Mouse (Mus musculus) lung, embryonic 16.5 days (tissue): ENCODE measurements around the gene Ggt1. TPM values are rescaled to one million over a fixed set of nuclear protein-coding genes. Genes with fewer than 3 reads are reported as not detected.
A peak's percentile ranks its signal among the peaks of the same experiment; 100 is the strongest.

Experiments
- ATAC-seq: fragments of 200-750 bp; cut with Nextera tagmentation; 2 replicates; pipeline ENCODE4 v1.8.0; 2017; ENCODE audit warnings: low read depth, mild to moderate bottlenecking, moderate library complexity
- H3K27ac ChIP-seq: fragments of 300-500 bp; sonication (generic); 2 replicates; pipeline ENCODE4 v1.5.1; 2014; ENCODE audit warnings: mild to moderate bottlenecking, control low read depth, low read length
- H3K27me3 ChIP-seq: fragments of 300-500 bp; sonication (generic); 2 replicates; pipeline ENCODE4 v1.6.1; 2014; ENCODE audit warnings: low read depth, low read length, mixed read lengths; ENCODE audit not compliant: control insufficient read depth, insufficient read depth
- H3K36me3 ChIP-seq: fragments of 300-500 bp; sonication (generic); 2 replicates; pipeline ENCODE4 v1.6.1; 2014; ENCODE audit warnings: low read length; ENCODE audit not compliant: control insufficient read depth, insufficient read depth
- H3K4me1 ChIP-seq: fragments of 300-500 bp; sonication (generic); replicated peaks from 2 replicates; pipeline ENCODE4 v1.6.1; 2014; ENCODE audit warnings: low read length, mixed read lengths; ENCODE audit not compliant: control insufficient read depth, insufficient read depth
- H3K4me2 ChIP-seq: fragments of 300-500 bp; sonication (generic); 2 replicates; pipeline ENCODE4 v1.6.1; 2014; ENCODE audit warnings: low read depth, low read length, control low read depth
- H3K4me3 ChIP-seq: fragments of 300-500 bp; sonication (generic); 2 replicates; pipeline ENCODE4 v1.5.1; 2014; ENCODE audit warnings: mild to moderate bottlenecking, low read length, control low read depth
- H3K9ac ChIP-seq: fragments of 300-500 bp; sonication (generic); 2 replicates; pipeline ENCODE4 v1.6.1; 2014; ENCODE audit warnings: low read length, control low read depth
- H3K9me3 ChIP-seq: fragments of 300-500 bp; sonication (generic); 2 replicates; pipeline ENCODE4 v1.6.1; 2016; ENCODE audit warnings: low read length; ENCODE audit not compliant: control insufficient read depth
- WGBS: fragments of 180-500 bp; shearing (Covaris S2); extraction: QIAGEN DNeasy Blood & Tissue Kit; methylation state at CpG from one replicate; pipeline ENCODE4 v1.1.7; 2014; 5-methylcytosine and 5-hydroxymethylcytosine counted together
- polyA plus RNA-seq: library from polyadenylated mRNA; unstranded; fragments of >200 nt; fragmentation: Nextera tagmentation; extraction: Ambion mirVana; gene quantifications from 2 replicates; pipeline ENCODE4 v1.2.1, GENCODE M21; 2015

The Ggt1 gene
- polyA plus RNA-seq, 1 experiment from 2014 or later, result 2.3 TPM

DNA sequence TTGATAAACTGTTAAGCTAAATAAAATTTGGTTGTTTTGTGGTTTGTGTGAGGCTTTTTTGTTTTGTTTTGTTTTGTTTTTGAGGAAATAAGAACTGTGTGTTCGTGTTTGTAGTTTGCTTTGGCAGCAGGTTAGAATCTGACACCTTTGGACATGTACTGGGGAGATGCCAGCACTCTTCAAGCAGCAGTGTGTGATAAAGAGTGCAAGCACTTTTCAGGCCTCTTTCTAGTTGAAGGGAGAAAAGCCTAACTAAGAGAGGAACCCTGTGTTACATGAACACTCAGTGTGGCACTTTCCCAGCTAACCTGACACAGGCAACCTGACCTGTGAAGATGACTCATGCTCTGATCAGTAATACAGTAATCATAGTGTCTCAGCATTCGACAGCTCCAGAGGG is 26.0 kb upstream of the Ggt1 start:
- H3K36me3 ChIP-seq, result peaks cover 25% of the 10 kb centered on the region
- H3K27ac ChIP-seq, result no peak overlapping the region
- H3K9ac ChIP-seq, result no peak overlapping the region
- H3K9me3 ChIP-seq, result no peaks in the 10 kb centered on the region
- WGBS, result 57% methylated on average over 2 of the region's 2 CpGs
- H3K4me3 ChIP-seq, result no peak overlapping the region
- 0 out of 2 replicates have a peak, but pooled peaks have one; percentile 57 for ATAC-seq
- H3K4me1 ChIP-seq, result no peaks in the 10 kb centered on the region
- H3K27me3 ChIP-seq, result no peaks in the 10 kb centered on the region
- H3K4me2 ChIP-seq, result no peak overlapping the region

DNA sequence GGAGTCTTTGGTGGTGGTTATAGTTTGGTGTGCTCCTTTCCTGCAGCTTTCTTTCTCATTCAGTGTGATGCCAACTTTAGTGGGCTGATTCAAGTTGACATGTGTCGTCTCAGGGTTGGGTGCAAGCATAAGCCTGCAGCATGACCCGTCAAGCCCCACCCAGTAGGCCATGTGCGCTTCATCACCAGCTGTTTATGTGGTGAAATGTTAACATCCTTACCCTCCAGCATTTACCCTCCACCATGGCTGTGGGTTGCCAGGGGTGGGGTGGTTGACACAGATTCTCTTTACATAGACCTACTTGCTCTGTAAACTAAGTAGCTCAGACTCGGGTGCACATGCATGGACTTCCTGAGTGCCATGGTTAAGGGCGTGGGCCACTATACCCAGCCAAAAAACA is 25.3 kb upstream of the Ggt1 start:
- H3K4me1 ChIP-seq, result no peaks in the 10 kb centered on the region
- no peaks in the 10 kb centered on the region for H3K27me3 ChIP-seq
- H3K36me3 ChIP-seq, result peaks cover 25% of the 10 kb centered on the region
- H3K9ac ChIP-seq, result no peak overlapping the region
- H3K27ac ChIP-seq, result no peak overlapping the region
- ATAC-seq, result no peak
- no peak overlapping the region for H3K4me3 ChIP-seq
- H3K4me2 ChIP-seq, result no peak overlapping the region
- WGBS, result 85% methylated on average over 5 of the region's 5 CpGs
- no peaks in the 10 kb centered on the region for H3K9me3 ChIP-seq

- Histone ChIP-seq H3K27ac (no peak overlapping the region), H3K9me3 (peaks cover 2% of the 10 kb centered on the region; the same call in 1 of the 2 replicates), H3K4me1 (no peaks in the 10 kb centered on the region; the same call in 1 of the 2 replicates), H3K27me3 (no peaks in the 10 kb centered on the region), H3K9ac (no peak overlapping the region), H3K36me3 (no peaks in the 10 kb centered on the region), H3K4me3 (no peak overlapping the region), H3K4me2 (no peak overlapping the region)
- WGBS, result 54% methylated on average over 7 of the region's 7 CpGs
- no peak for ATAC-seq
Measured at GRCm38 (mm10) chr10:75547901-75548300, 13.5 kb upstream of the Ggt1 start.

DNA sequence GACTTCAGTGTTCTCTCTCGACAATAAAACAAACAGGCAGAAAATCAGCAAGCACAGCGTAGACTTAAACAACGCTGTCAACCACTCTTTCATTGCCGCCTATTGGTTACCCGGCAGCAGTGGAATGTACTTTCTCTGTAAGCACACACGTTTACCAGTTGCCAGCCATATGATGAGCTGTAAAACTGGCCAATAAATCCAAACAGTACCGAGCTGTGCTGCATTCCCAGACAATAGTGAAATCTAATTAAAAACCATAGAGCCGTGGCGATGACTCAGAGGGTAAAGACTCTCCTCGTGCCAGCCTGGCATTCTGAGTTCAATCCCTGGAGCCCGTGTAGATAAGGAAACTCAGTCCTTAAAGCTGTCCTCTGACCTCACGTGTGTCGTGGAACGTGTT is 12.9 kb upstream of the Ggt1 start:
- Histone ChIP-seq H3K9ac (no peak overlapping the region), H3K27ac (no peak overlapping the region), H3K36me3 (no peaks in the 10 kb centered on the region), H3K4me1 (no peaks in the 10 kb centered on the region; the same call in 1 of the 2 replicates), H3K4me2 (no peak overlapping the region), H3K27me3 (no peaks in the 10 kb centered on the region), H3K9me3 (peaks cover 2% of the 10 kb centered on the region; the same call in 1 of the 2 replicates), H3K4me3 (no peak overlapping the region)
- 27% methylated on average over 14 of the region's 14 CpGs for WGBS
- peak; percentile 50; the same call in 1 of the 2 replicates for ATAC-seq

- ATAC-seq, result 0 out of 2 replicates have a peak, but pooled peaks have one; percentile 37
- Histone ChIP-seq H3K36me3 (no peaks in the 10 kb centered on the region), H3K4me3 (no peak overlapping the region), H3K27me3 (no peaks in the 10 kb centered on the region), H3K9me3 (no peaks in the 10 kb centered on the region), H3K9ac (no peak overlapping the region), H3K27ac (no peak overlapping the region), H3K4me1 (no peaks in the 10 kb centered on the region; the same call in 1 of the 2 replicates), H3K4me2 (no peak overlapping the region)
- 49% methylated on average over 7 of the region's 7 CpGs for WGBS
Measured at GRCm38 (mm10) chr10:75549886-75550285, 11.5 kb upstream of the Ggt1 start.

- ATAC-seq, result peak; percentile 67
- peak overlapping the region; percentile 18 for H3K4me2 ChIP-seq
- no peaks in the 10 kb centered on the region for H3K36me3 ChIP-seq
- no peak overlapping the region for H3K27ac ChIP-seq
- no peaks in the 10 kb centered on the region for H3K9me3 ChIP-seq
- H3K9ac ChIP-seq, result no peak overlapping the region
- peaks cover 4% of the 10 kb centered on the region for H3K4me1 ChIP-seq
- no peaks in the 10 kb centered on the region for H3K27me3 ChIP-seq
- WGBS, result 23% methylated on average over 12 of the region's 12 CpGs
- H3K4me3 ChIP-seq, result no peak overlapping the region
Measured at GRCm38 (mm10) chr10:75551175-75551574, 10.2 kb upstream of the Ggt1 start.

GRCm38 (mm10) chr10:75552106-75552505 is 9.3 kb upstream of the Ggt1 start:
- Histone ChIP-seq H3K27ac (no peak overlapping the region), H3K4me3 (no peak overlapping the region), H3K4me1 (peaks cover 5% of the 10 kb centered on the region), H3K9ac (no peak overlapping the region), H3K27me3 (no peaks in the 10 kb centered on the region), H3K4me2 (no peak overlapping the region), H3K9me3 (no peaks in the 10 kb centered on the region), H3K36me3 (no peaks in the 10 kb centered on the region)
- 93% methylated on average over 2 of the region's 2 CpGs for WGBS
- ATAC-seq, result no peak

DNA sequence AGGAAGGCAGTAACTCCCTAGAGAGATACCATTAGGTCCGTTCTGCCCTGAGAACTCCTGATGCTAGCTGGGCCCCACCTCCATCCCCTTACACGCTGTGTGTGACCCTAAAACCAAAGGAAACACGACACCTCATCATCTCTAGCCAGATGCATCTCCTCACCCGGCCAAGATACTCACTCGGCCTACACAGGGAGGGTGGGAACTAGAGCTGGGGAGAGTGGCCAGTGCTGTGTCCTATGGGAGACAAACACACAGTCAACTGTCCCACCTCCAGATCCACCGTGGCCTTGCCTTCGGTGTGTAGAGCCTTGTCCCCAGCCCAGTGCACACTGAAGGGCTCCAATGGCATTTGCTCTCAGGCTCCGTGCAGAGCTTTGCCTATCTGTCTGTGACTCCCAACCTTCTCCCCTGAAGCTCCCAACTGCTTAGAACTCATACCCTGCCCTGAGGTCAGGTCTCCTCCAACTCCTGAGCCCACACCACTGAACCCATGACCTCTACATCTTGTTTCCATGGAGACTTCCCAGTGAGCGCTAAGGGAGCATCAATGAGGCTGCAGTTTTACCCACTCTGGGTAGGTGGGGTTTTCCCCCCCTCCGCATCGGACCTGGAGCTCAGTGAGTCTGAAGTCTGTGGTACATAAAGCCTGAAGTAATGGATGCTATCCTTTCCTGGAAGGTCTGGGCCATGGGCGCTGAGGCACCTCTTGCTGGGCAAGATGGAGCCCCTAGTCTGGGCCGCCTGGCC is 8.5 kb upstream of the Ggt1 start:
- H3K27me3 ChIP-seq, result no peaks in the 10 kb centered on the region
- H3K27ac ChIP-seq, result no peak overlapping the region
- ATAC-seq, result peak; percentile 27
- no peak overlapping the region for H3K4me2 ChIP-seq
- no peak overlapping the region for H3K4me3 ChIP-seq
- WGBS, result 55% methylated on average over 13 of the region's 13 CpGs
- H3K36me3 ChIP-seq, result no peaks in the 10 kb centered on the region
- peaks cover 5% of the 10 kb centered on the region for H3K4me1 ChIP-seq
- no peak overlapping the region for H3K9ac ChIP-seq
- H3K9me3 ChIP-seq, result no peaks in the 10 kb centered on the region

- Histone ChIP-seq H3K36me3 (no peaks in the 10 kb centered on the region), H3K4me1 (peaks cover 6% of the 10 kb centered on the region), H3K4me3 (no peak overlapping the region), H3K9me3 (no peaks in the 10 kb centered on the region), H3K4me2 (no peak overlapping the region), H3K9ac (no peak overlapping the region), H3K27me3 (peaks cover 2% of the 10 kb centered on the region), H3K27ac (no peak overlapping the region)
- ATAC-seq, result no peak
- 92% methylated on average over 8 of the region's 8 CpGs for WGBS
Measured at GRCm38 (mm10) chr10:75554090-75554489, 7.3 kb upstream of the Ggt1 start.
